Mouse (Mus musculus) midbrain, embryonic 14.5 days (tissue): ENCODE measurements at regions not wholly inside any gene's neighbourhood (a gene's known extent, or its start where the extent isn't known, plus 50 kb on each side); places are given as distances from the start of the nearest gene placed in this dataset.

Experiments used
- ATAC-seq: fragments of 200-750 bp; cut with Nextera tagmentation; 2 replicates; pipeline ENCODE4 v1.8.0; 2017; ENCODE audit warnings: moderate number of reproducible peaks, moderate library complexity; ENCODE audit not compliant: low FRiP score, low TSS enrichment
- DNase-seq: peaks from one replicate; pipeline ENCODE4 v3.0.0-alpha.2; 2015
- H3K27ac ChIP-seq: fragments of 300-500 bp; sonication (generic); replicated peaks from 2 replicates; pipeline ENCODE4 v1.5.1; 2014; ENCODE audit warnings: mild to moderate bottlenecking, low read depth, low read length, moderate library complexity
- H3K27me3 ChIP-seq: fragments of 300-500 bp; sonication (generic); 2 replicates; pipeline ENCODE4 v1.6.1; 2014; ENCODE audit warnings: low read length, control low read depth, mixed read lengths; ENCODE audit not compliant: control insufficient read depth, insufficient read depth
- H3K36me3 ChIP-seq: fragments of 300-500 bp; sonication (generic); 2 replicates; pipeline ENCODE4 v1.6.1; 2014; ENCODE audit warnings: low read length, control low read depth; ENCODE audit not compliant: control insufficient read depth, insufficient read depth
- H3K4me1 ChIP-seq: fragments of 300-500 bp; sonication (generic); 2 replicates; pipeline ENCODE4 v1.6.1; 2014; ENCODE audit warnings: mild to moderate bottlenecking, antibody characterized with exemption, low read length, control low read depth; ENCODE audit not compliant: control insufficient read depth, insufficient read depth
- H3K4me2 ChIP-seq: fragments of 300-500 bp; sonication (generic); 2 replicates; pipeline ENCODE4 v1.6.1; 2014; ENCODE audit warnings: mild to moderate bottlenecking, low read length, moderate library complexity
- H3K4me3 ChIP-seq: fragments of 300-500 bp; sonication (generic); replicated peaks from 2 replicates; pipeline ENCODE4 v1.5.1; 2014; ENCODE audit warnings: low read depth, low read length
- H3K9ac ChIP-seq: fragments of 300-500 bp; sonication (generic); replicated peaks from 2 replicates; pipeline ENCODE4 v1.6.1; 2014; ENCODE audit warnings: mild to moderate bottlenecking, low read length, moderate library complexity
- H3K9me3 ChIP-seq: fragments of 300-500 bp; sonication (generic); 2 replicates; pipeline ENCODE4 v1.6.1; 2016; ENCODE audit warnings: low read length, control low read depth, mixed read lengths; ENCODE audit not compliant: control insufficient read depth
- WGBS: fragments of 180-500 bp; shearing (Covaris S2); extraction: QIAGEN DNeasy Blood & Tissue Kit; methylation state at CpG from one replicate; pipeline ENCODE4 v1.1.7; 2014; 5-methylcytosine and 5-hydroxymethylcytosine counted together

DNA sequence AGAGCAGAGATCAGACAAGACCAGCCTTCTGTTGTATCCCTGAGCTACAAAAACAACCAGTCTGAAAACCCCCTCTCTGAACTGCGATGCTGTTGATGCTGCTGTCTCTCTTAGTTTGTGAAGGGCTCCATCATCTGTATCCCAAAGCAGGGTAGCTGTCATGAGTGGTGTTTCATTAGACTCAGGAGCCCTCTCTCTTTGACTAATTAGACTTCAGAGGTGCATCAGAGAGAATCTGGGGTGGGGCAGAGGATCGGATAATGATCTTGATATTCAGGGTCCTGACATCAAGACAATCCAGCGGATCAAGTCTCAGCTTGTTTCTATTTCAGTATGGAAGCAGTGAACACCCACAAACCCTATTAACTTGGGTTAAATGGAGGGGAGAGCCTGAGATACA, 70.6 kb upstream of the Slc24a4 start:
- DNase-seq (no peak), ATAC-seq (peak; percentile 62)
- Histone ChIP-seq H3K27ac (peak overlapping the region; percentile 78), H3K27me3 (no peaks in the 10 kb centered on the region), H3K36me3 (no peaks in the 10 kb centered on the region), H3K4me2 (0 out of 2 replicates have a peak overlapping the region, but pooled peaks have one; percentile 0), H3K9ac (no peak overlapping the region), H3K9me3 (no peaks in the 10 kb centered on the region), H3K4me3 (no peak overlapping the region), H3K4me1 (peaks cover 15% of the 10 kb centered on the region)
- WGBS: 22% methylated on average over 3 of the region's 3 CpGs

- 42% methylated on average over 3 of the region's 3 CpGs for WGBS
- H3K9me3 ChIP-seq: no peaks in the 10 kb centered on the region
- H3K9ac ChIP-seq: no peak overlapping the region
- H3K27ac ChIP-seq: peak overlapping the region; percentile 78
- no peak overlapping the region for H3K4me3 ChIP-seq
- DNase-seq (peak; percentile 75), ATAC-seq (peak; percentile 80)
- H3K4me2 ChIP-seq: 0 out of 2 replicates have a peak overlapping the region, but pooled peaks have one; percentile 0
- H3K36me3 ChIP-seq: no peaks in the 10 kb centered on the region
- peaks cover 15% of the 10 kb centered on the region for H3K4me1 ChIP-seq
- H3K27me3 ChIP-seq: no peaks in the 10 kb centered on the region
Observed at GRCm38 (mm10) chr12:102058428-102058827, 70.1 kb upstream of the Slc24a4 start.

DNA sequence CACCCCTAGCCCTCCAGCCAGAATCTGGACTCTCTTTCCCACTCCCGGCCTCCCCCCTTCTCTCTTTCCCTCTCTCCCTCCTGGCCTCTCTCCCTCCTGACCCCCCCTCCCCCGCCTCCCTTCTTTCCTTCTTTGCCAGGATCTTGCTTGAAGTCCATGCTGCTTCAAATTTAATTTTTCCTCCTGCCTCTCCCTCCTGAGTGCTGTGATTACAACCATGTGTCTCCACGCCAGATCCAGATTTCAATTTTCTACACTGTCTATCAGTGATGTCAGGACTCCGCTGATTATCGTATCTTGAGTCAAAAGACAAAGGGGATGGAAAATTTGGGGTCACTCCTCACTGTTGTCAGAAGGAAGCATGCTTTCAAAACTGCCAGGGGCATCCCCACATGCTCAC, 67.4 kb upstream of the Slc24a4 start:
- DNase-seq: no peak
- Histone ChIP-seq H3K4me3 (no peak overlapping the region), H3K9me3 (no peaks in the 10 kb centered on the region), H3K9ac (no peak overlapping the region), H3K4me1 (peaks cover 20% of the 10 kb centered on the region), H3K36me3 (no peaks in the 10 kb centered on the region), H3K4me2 (no peak overlapping the region), H3K27ac (no peak overlapping the region), H3K27me3 (no peaks in the 10 kb centered on the region)
- 66% methylated on average over 5 of the region's 5 CpGs for WGBS
- ATAC-seq: no peak

GRCm38 (mm10) chr12:102061657-102062614, 66.6 kb upstream of the Slc24a4 start:
- 85% methylated on average over 7 of the region's 7 CpGs for WGBS
- Histone ChIP-seq H3K9ac (no peak overlapping the region), H3K4me1 (peaks cover 20% of the 10 kb centered on the region), H3K27me3 (no peaks in the 10 kb centered on the region), H3K36me3 (no peaks in the 10 kb centered on the region), H3K4me2 (no peak overlapping the region), H3K4me3 (no peak overlapping the region), H3K27ac (no peak overlapping the region), H3K9me3 (no peaks in the 10 kb centered on the region)
- DNase-seq (no peak), ATAC-seq (no peak)

DNA sequence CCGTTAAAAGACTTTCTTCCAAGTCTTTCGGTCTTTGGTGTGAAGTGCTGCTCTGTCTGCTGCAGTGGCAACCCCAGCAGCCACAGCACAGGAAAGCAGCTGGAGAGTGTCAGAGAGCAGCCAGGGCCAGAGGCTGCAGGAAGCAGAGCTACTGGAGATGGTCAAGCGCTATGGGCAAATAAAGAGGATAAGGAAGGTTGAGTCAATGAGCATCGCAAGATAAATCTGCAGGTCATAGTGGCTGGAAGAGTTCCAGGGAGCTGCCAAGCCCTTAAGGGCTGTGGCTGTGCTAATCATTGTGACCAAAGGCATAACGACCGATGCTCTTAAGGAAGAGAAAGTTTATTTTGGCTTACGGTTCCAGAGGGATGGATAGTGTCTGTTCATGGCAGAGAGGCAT, 65.9 kb upstream of the Slc24a4 start:
- Histone ChIP-seq H3K4me2 (no peak overlapping the region), H3K27ac (no peak overlapping the region), H3K9ac (no peak overlapping the region), H3K27me3 (no peaks in the 10 kb centered on the region), H3K4me3 (no peak overlapping the region), H3K9me3 (no peaks in the 10 kb centered on the region), H3K36me3 (no peaks in the 10 kb centered on the region), H3K4me1 (peaks cover 20% of the 10 kb centered on the region)
- DNase-seq (no peak), ATAC-seq (no peak)
- 88% methylated on average over 7 of the region's 7 CpGs for WGBS

- ATAC-seq: no peak
- H3K4me1 ChIP-seq: peaks cover 16% of the 10 kb centered on the region
- no peaks in the 10 kb centered on the region for H3K36me3 ChIP-seq
- no peak for DNase-seq
- H3K9me3 ChIP-seq: no peaks in the 10 kb centered on the region
- no peak overlapping the region for H3K4me2 ChIP-seq
- H3K4me3 ChIP-seq: no peak overlapping the region
- no peak overlapping the region for H3K27ac ChIP-seq
- H3K27me3 ChIP-seq: no peaks in the 10 kb centered on the region
- no peak overlapping the region for H3K9ac ChIP-seq
- 82% methylated on average over 6 of the region's 6 CpGs for WGBS
Observed at GRCm38 (mm10) chr12:102063211-102063610, 65.3 kb upstream of the Slc24a4 start.

- WGBS: 35% methylated on average over 5 of the region's 5 CpGs
- DNase-seq (peak; percentile 27), ATAC-seq (peak; percentile 67; the same call in 1 of the 2 replicates)
- H3K4me2 ChIP-seq: no peak overlapping the region
- H3K27me3 ChIP-seq: no peaks in the 10 kb centered on the region
- H3K27ac ChIP-seq: no peak overlapping the region
- no peak overlapping the region for H3K9ac ChIP-seq
- peaks cover 10% of the 10 kb centered on the region; the same call in 1 of the 2 replicates for H3K4me1 ChIP-seq
- H3K36me3 ChIP-seq: no peaks in the 10 kb centered on the region
- H3K4me3 ChIP-seq: no peak overlapping the region
- H3K9me3 ChIP-seq: no peaks in the 10 kb centered on the region
Observed at GRCm38 (mm10) chr12:102064710-102065325, 63.7 kb upstream of the Slc24a4 start.

DNA sequence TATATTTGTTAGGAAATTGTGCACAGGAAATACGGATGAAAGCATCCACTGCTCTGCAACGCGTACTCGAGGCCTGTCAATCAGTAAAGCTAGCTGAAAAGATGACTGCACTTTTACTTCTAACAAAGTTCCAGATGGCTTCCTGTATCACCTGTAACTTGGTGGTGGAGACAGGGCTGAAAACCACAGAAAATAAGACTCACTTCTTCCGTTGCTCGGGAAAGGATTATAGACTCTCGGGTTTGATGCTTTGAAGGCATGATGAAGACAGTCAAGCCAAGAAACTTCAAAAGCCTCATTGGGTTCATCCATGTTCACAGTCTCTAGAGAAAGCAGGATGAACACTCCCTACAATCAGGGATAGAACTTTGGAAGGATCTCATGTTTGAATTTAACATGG, 60.8 kb upstream of the Slc24a4 start:
- Histone ChIP-seq H3K9ac (no peak overlapping the region), H3K27ac (no peak overlapping the region), H3K4me1 (peaks cover 5% of the 10 kb centered on the region; the same call in 1 of the 2 replicates), H3K4me2 (no peak overlapping the region), H3K4me3 (no peak overlapping the region), H3K36me3 (no peaks in the 10 kb centered on the region), H3K9me3 (no peaks in the 10 kb centered on the region), H3K27me3 (no peaks in the 10 kb centered on the region)
- WGBS: 93% methylated on average over 7 of the region's 7 CpGs
- ATAC-seq (no peak), DNase-seq (no peak)
